Mouse (Mus musculus) heart, embryonic 12.5 days (tissue): ENCODE data around the gene F2r. TPM values are rescaled to one million over a fixed set of nuclear protein-coding genes. Genes with fewer than 3 reads are reported as not detected.

Experiments used
- ATAC-seq: fragments of 200-750 bp; cut with Nextera tagmentation; 2 replicates; pipeline ENCODE4 v1.8.0; 2017; ENCODE audit warnings: moderate TSS enrichment, moderate library complexity; ENCODE audit not compliant: insufficient number of reproducible peaks, low FRiP score
- H3K27ac ChIP-seq: fragments of 300-500 bp; sonication (generic); 2 replicates; pipeline ENCODE4 v1.5.1; 2016; ENCODE audit warnings: mild to moderate bottlenecking, moderate library complexity; ENCODE audit not compliant: poor library complexity, severe bottlenecking
- H3K27me3 ChIP-seq: fragments of 300-500 bp; sonication (generic); replicated peaks from 2 replicates; pipeline ENCODE4 v1.6.1; 2016; ENCODE audit warnings: mild to moderate bottlenecking, moderate library complexity
- H3K36me3 ChIP-seq: fragments of 300-500 bp; sonication (generic); 2 replicates; pipeline ENCODE4 v1.6.1; 2016; ENCODE audit warnings: mild to moderate bottlenecking, moderate library complexity
- H3K4me1 ChIP-seq: fragments of 300-500 bp; sonication (generic); replicated peaks from 2 replicates; pipeline ENCODE4 v1.6.1; 2016; ENCODE audit warnings: mild to moderate bottlenecking
- H3K4me2 ChIP-seq: fragments of 300-500 bp; sonication (generic); 2 replicates; pipeline ENCODE4 v1.6.1; 2016; ENCODE audit warnings: mild to moderate bottlenecking, moderate library complexity
- H3K4me3 ChIP-seq: fragments of 300-500 bp; sonication (generic); 2 replicates; pipeline ENCODE4 v1.5.1; 2016; ENCODE audit warnings: mild to moderate bottlenecking
- H3K9ac ChIP-seq: fragments of 300-500 bp; sonication (generic); 2 replicates; pipeline ENCODE4 v1.6.1; 2016; ENCODE audit warnings: mild to moderate bottlenecking, moderate library complexity
- H3K9me3 ChIP-seq: fragments of 300-500 bp; sonication (generic); replicated peaks from 2 replicates; pipeline ENCODE4 v1.6.1; 2016; ENCODE audit warnings: mild to moderate bottlenecking, moderate library complexity
- WGBS: fragments of 180-500 bp; shearing (Covaris S2); methylation state at CpG from one replicate; pipeline ENCODE4 v1.1.7; 2016; 5-methylcytosine and 5-hydroxymethylcytosine counted together
- polyA plus RNA-seq: library from polyadenylated mRNA; unstranded; fragments of >200 nt; fragmentation: Nextera tagmentation; extraction: Ambion mirVana; gene quantifications from 2 replicates; pipeline ENCODE4 v1.2.1, GENCODE M21; 2016

Gene F2r
- polyA plus RNA-seq, 1 experiment from 2014 or later, result 184 TPM

- no peak overlapping the region for H3K4me2 ChIP-seq
- peaks cover 14% of the 10 kb centered on the region for H3K36me3 ChIP-seq
- no peaks in the 10 kb centered on the region for H3K9me3 ChIP-seq
- no peak overlapping the region for H3K4me3 ChIP-seq
- peaks cover 19% of the 10 kb centered on the region; the same call in 1 of the 2 replicates for H3K4me1 ChIP-seq
- H3K9ac ChIP-seq, result no peak overlapping the region
- WGBS, result 42% methylated on average over 5 of the region's 5 CpGs
- no peak overlapping the region for H3K27ac ChIP-seq
- no peak for ATAC-seq
- no peaks in the 10 kb centered on the region for H3K27me3 ChIP-seq
Observed at GRCm38 (mm10) chr13:95595921-95596320, 22.4 kb downstream of the F2r start.

GRCm38 (mm10) chr13:95595411-95595810, 22.9 kb downstream of the F2r start:
- Histone ChIP-seq H3K9me3 (no peaks in the 10 kb centered on the region), H3K27me3 (no peaks in the 10 kb centered on the region), H3K4me2 (no peak overlapping the region), H3K4me1 (peaks cover 24% of the 10 kb centered on the region), H3K9ac (no peak overlapping the region), H3K36me3 (peaks cover 9% of the 10 kb centered on the region), H3K4me3 (no peak overlapping the region), H3K27ac (no peak overlapping the region)
- no peak for ATAC-seq
- WGBS, result 48% methylated on average over 7 of the region's 7 CpGs

GRCm38 (mm10) chr13:95592860-95593259, 25.4 kb downstream of the F2r start:
- no peak overlapping the region for H3K4me3 ChIP-seq
- no peak overlapping the region for H3K9ac ChIP-seq
- no peaks in the 10 kb centered on the region for H3K9me3 ChIP-seq
- H3K27ac ChIP-seq, result no peak overlapping the region
- peaks cover 30% of the 10 kb centered on the region for H3K4me1 ChIP-seq
- no peak overlapping the region for H3K4me2 ChIP-seq
- no peak for ATAC-seq
- 52% methylated on average over 10 of the region's 10 CpGs for WGBS
- H3K27me3 ChIP-seq, result no peaks in the 10 kb centered on the region
- H3K36me3 ChIP-seq, result no peaks in the 10 kb centered on the region

- H3K27ac ChIP-seq, result no peak overlapping the region
- H3K9ac ChIP-seq, result no peak overlapping the region
- ATAC-seq, result no peak
- WGBS, result 85% methylated on average over 3 of the region's 3 CpGs
- no peak overlapping the region for H3K4me3 ChIP-seq
- H3K36me3 ChIP-seq, result no peaks in the 10 kb centered on the region
- peaks cover 30% of the 10 kb centered on the region for H3K4me1 ChIP-seq
- H3K27me3 ChIP-seq, result no peaks in the 10 kb centered on the region
- no peak overlapping the region for H3K4me2 ChIP-seq
- no peaks in the 10 kb centered on the region for H3K9me3 ChIP-seq
Observed at GRCm38 (mm10) chr13:95591606-95592005, 26.7 kb downstream of the F2r start.

GRCm38 (mm10) chr13:95587628-95588027, 30.7 kb downstream of the F2r start:
- H3K27ac ChIP-seq, result no peak overlapping the region
- H3K9ac ChIP-seq, result no peak overlapping the region
- H3K9me3 ChIP-seq, result 0 out of 2 replicates have a peak, but pooled peaks cover 2% of the 10 kb centered on the region
- H3K4me1 ChIP-seq, result peaks cover 29% of the 10 kb centered on the region
- no peak for ATAC-seq
- WGBS, result 87% methylated on average over 4 of the region's 4 CpGs
- H3K4me2 ChIP-seq, result no peak overlapping the region
- no peaks in the 10 kb centered on the region for H3K27me3 ChIP-seq
- no peaks in the 10 kb centered on the region for H3K36me3 ChIP-seq
- H3K4me3 ChIP-seq, result no peak overlapping the region

GRCm38 (mm10) chr13:95584898-95585297, 33.4 kb downstream of the F2r start:
- no peak overlapping the region for H3K27ac ChIP-seq
- no peaks in the 10 kb centered on the region for H3K27me3 ChIP-seq
- WGBS, result 87% methylated on average over 5 of the region's 5 CpGs
- no peaks in the 10 kb centered on the region for H3K36me3 ChIP-seq
- no peak overlapping the region for H3K4me3 ChIP-seq
- ATAC-seq, result no peak
- H3K9ac ChIP-seq, result no peak overlapping the region
- H3K4me1 ChIP-seq, result peaks cover 19% of the 10 kb centered on the region
- H3K9me3 ChIP-seq, result 0 out of 2 replicates have a peak, but pooled peaks cover 2% of the 10 kb centered on the region
- H3K4me2 ChIP-seq, result no peak overlapping the region

- Histone ChIP-seq H3K4me3 (no peak overlapping the region), H3K27me3 (no peaks in the 10 kb centered on the region), H3K9ac (no peak overlapping the region), H3K9me3 (0 out of 2 replicates have a peak, but pooled peaks cover 2% of the 10 kb centered on the region), H3K4me2 (peak overlapping the region; percentile 33), H3K4me1 (peaks cover 9% of the 10 kb centered on the region), H3K36me3 (no peaks in the 10 kb centered on the region), H3K27ac (no peak overlapping the region)
- peak; percentile 59; the same call in 1 of the 2 replicates for ATAC-seq
- 54% methylated on average over 19 of the region's 19 CpGs for WGBS
Observed at GRCm38 (mm10) chr13:95583237-95584189, 34.8 kb downstream of the F2r start.

- H3K4me3 ChIP-seq, result no peak overlapping the region
- no peak overlapping the region for H3K9ac ChIP-seq
- WGBS, result 64% methylated on average over 1 of the region's 1 CpGs
- 0 out of 2 replicates have a peak, but pooled peaks cover 2% of the 10 kb centered on the region for H3K9me3 ChIP-seq
- H3K4me1 ChIP-seq, result peaks cover 9% of the 10 kb centered on the region
- H3K36me3 ChIP-seq, result no peaks in the 10 kb centered on the region
- ATAC-seq, result no peak
- no peaks in the 10 kb centered on the region for H3K27me3 ChIP-seq
- no peak overlapping the region for H3K4me2 ChIP-seq
- no peak overlapping the region for H3K27ac ChIP-seq
Observed at GRCm38 (mm10) chr13:95581850-95582249, 36.4 kb downstream of the F2r start.

- Histone ChIP-seq H3K9ac (no peak overlapping the region), H3K4me2 (no peak overlapping the region), H3K4me3 (no peak overlapping the region), H3K27me3 (no peaks in the 10 kb centered on the region), H3K36me3 (no peaks in the 10 kb centered on the region), H3K4me1 (peaks cover 2% of the 10 kb centered on the region; the same call in 1 of the 2 replicates), H3K9me3 (no peaks in the 10 kb centered on the region), H3K27ac (no peak overlapping the region)
- ATAC-seq, result no peak
- 85% methylated on average over 5 of the region's 5 CpGs for WGBS
Observed at GRCm38 (mm10) chr13:95578016-95578697, 40.1 kb downstream of the F2r start.

- H3K4me1 ChIP-seq, result no peaks in the 10 kb centered on the region
- H3K9me3 ChIP-seq, result peaks cover 10% of the 10 kb centered on the region; the same call in 1 of the 2 replicates
- H3K27me3 ChIP-seq, result no peaks in the 10 kb centered on the region
- no peak overlapping the region for H3K27ac ChIP-seq
- ATAC-seq, result no peak
- no peaks in the 10 kb centered on the region for H3K36me3 ChIP-seq
- 91% methylated on average over 4 of the region's 4 CpGs for WGBS
- H3K4me2 ChIP-seq, result no peak overlapping the region
- H3K4me3 ChIP-seq, result no peak overlapping the region
- H3K9ac ChIP-seq, result no peak overlapping the region
Observed at GRCm38 (mm10) chr13:95570877-95571276, 47.4 kb downstream of the F2r start.

- no peak overlapping the region for H3K4me2 ChIP-seq
- ATAC-seq, result no peak
Observed at GRCm38 (mm10) chr13:95569326-95569725, 49.0 kb downstream of the F2r start.

More at GRCm38 (mm10) chr13:95569326-95569725, 49.0 kb downstream of the F2r start:
- Histone ChIP-seq H3K27me3 (no peaks in the 10 kb centered on the region), H3K9me3 (peaks cover 10% of the 10 kb centered on the region; the same call in 1 of the 2 replicates), H3K4me1 (no peaks in the 10 kb centered on the region), H3K27ac (no peak overlapping the region), H3K4me3 (no peak overlapping the region), H3K9ac (no peak overlapping the region), H3K36me3 (no peaks in the 10 kb centered on the region)
